Mouse (Mus musculus): ENCODE results near the gene Pkn3.

DNA sequence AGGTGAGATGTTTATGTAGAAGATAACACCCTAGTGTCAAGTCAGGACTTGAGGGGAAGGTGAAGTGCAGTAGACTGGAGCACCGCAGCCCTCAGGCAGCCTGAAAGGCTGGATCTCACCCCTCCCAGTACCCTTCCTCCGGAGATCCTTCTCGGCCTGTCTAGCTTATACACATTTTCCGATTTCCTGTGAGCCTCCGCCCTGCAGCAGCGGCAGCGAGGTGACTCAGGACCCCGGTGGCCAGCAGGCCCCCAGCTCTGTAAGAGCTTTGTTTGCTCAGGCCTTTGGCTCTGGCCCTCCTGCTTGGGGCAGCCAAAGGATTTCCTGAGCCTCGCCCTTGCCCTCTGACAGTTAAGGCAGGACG lies 847 bp downstream of the Pkn3 start:
- TF ChIP-seq SRF (IDR thresholded peaks at IDR 0.05; ENCODE audit: control insufficient read depth, insufficient read length, low read depth) (no peak), MYOG (IDR thresholded peaks at IDR 0.05; ENCODE audit: control insufficient read depth in 1 of 3, insufficient read depth in 1 of 3, insufficient read length in 2 of 3, low read depth in 2 of 3) (no peak), POLR2A (IDR thresholded peaks at IDR 0.05; ENCODE audit: insufficient read length, low read depth) (no peak), MAX (IDR thresholded peaks at IDR 0.05; ENCODE audit: low read depth) (no peak), TCF12 (IDR thresholded peaks at IDR 0.05; ENCODE audit: insufficient read depth, poor library complexity, severe bottlenecking) (no peak), E2F4 (IDR thresholded peaks at IDR 0.05; ENCODE audit: insufficient read depth) (no peak), USF1 (IDR thresholded peaks at IDR 0.05; ENCODE audit: low read depth) (no peak), REST (IDR thresholded peaks at IDR 0.05; ENCODE audit: insufficient read depth, insufficient read length) (no peak), TCF3 (IDR thresholded peaks at IDR 0.05; ENCODE audit: insufficient read length, low read depth) (no peak)
